ENCODE assay signal across 9 mouse cellular contexts in the genomic region with DNA sequence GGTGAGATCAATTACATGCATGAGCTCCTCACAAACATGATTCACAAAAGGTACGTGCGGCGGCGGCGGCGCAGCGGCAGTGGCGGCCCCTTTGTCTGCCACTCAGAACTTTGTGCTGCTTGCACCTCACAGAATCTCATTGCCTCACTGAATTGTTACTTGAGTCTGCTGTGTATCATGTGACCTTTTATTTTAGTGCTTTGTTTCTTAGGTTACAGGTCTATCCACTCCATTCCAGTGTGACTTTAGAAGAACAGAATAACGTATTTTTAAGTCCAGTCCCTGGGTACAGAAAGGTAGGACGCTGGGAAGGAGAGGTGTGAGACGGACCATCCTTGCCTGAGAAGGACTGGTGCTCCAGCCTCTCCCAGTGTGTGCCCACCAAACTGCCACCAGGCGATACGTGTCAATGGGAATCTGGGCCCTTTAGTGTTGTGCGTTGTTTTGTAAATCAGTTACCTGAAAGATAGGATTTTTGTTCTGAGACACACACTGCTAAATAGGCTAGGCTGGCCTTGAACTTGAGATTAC. TPM values are rescaled to one million over a fixed set of nuclear protein-coding genes. Genes with fewer than 3 reads are reported as not detected.
DNase-seq lines count a peak whose midpoint lies in the region; ATAC-seq and TF ChIP-seq lines count a peak whose summit lies in the region.
"Had no signal": no experiment of that assay in that cellular context is flagged by ENCODE, and none has a peak within 500 bp of the region (broad histone marks: within the 10 kb centered on the region; RNA-seq: fewer than 3 reads in every experiment).

No protein-coding gene starts in this region.

- no peaks in the 10 kb centered on the region for H3K27me3 ChIP-seq in liver, embryonic 12.5 days (replicated peaks)
- H3K27me3 ChIP-seq in liver, embryonic 11.5 days (replicated peaks; ENCODE audit: control insufficient read depth, insufficient read depth, low read length): no peaks in the 10 kb centered on the region
- no peaks in the 10 kb centered on the region for H3K27me3 ChIP-seq in embryonic facial prominence, embryonic 15.5 days
- H3K27me3 ChIP-seq in hindbrain, postnatal 0 days (ENCODE audit: insufficient read depth, low read length): no peaks in the 10 kb centered on the region

- no peak overlapping the region for H3K4me3 ChIP-seq in liver, embryonic 12.5 days
- no peak overlapping the region for H3K4me3 ChIP-seq in liver, embryonic 11.5 days (ENCODE audit: low read depth, low read length)
- H3K4me3 ChIP-seq in embryonic facial prominence, embryonic 15.5 days (replicated peaks): peak overlapping the region; percentile 15; the same call in 1 of the 2 replicates
- H3K4me3 ChIP-seq in hindbrain, postnatal 0 days (ENCODE audit: low read length): no peak overlapping the region

- H3K9me3 ChIP-seq in liver, embryonic 12.5 days (replicated peaks): no peaks in the 10 kb centered on the region
- no peaks in the 10 kb centered on the region for H3K9me3 ChIP-seq in liver, embryonic 11.5 days (ENCODE audit: control insufficient read depth, low read length)
- no peaks in the 10 kb centered on the region for H3K9me3 ChIP-seq in embryonic facial prominence, embryonic 15.5 days (replicated peaks)
- H3K9me3 ChIP-seq in hindbrain, postnatal 0 days (ENCODE audit: low read length): no peaks in the 10 kb centered on the region

- DNase-seq in liver, embryonic 11.5 days (ENCODE audit: low spot score): no peak
- DNase-seq in hindbrain, postnatal 0 days (ENCODE audit: low spot score): no peak
- peak; percentile 47 for DNase-seq in neural tube, embryonic 10.5 days (ENCODE audit: extremely low spot score, low spot score)
- DNase-seq in cerebellum, postnatal 4 days (ENCODE audit: low spot score in 2 of 2): no peak
- no peak for DNase-seq in right cerebral cortex, postnatal 10 days (ENCODE audit: low spot score in 2 of 2)

- H3K9ac ChIP-seq in liver, embryonic 12.5 days: no peak overlapping the region
- H3K9ac ChIP-seq in liver, embryonic 11.5 days (ENCODE audit: low read depth, low read length): no peak overlapping the region
- H3K9ac ChIP-seq in embryonic facial prominence, embryonic 15.5 days: no peak overlapping the region
- no peak overlapping the region for H3K9ac ChIP-seq in hindbrain, postnatal 0 days (replicated peaks; ENCODE audit: low read length)

- no peaks in the 10 kb centered on the region for H3K36me3 ChIP-seq in liver, embryonic 12.5 days
- no peaks in the 10 kb centered on the region for H3K36me3 ChIP-seq in liver, embryonic 11.5 days (ENCODE audit: control insufficient read depth, insufficient read depth, low read length)
- no peaks in the 10 kb centered on the region for H3K36me3 ChIP-seq in embryonic facial prominence, embryonic 15.5 days
- no peaks in the 10 kb centered on the region for H3K36me3 ChIP-seq in hindbrain, postnatal 0 days (ENCODE audit: insufficient read depth, low read length)

- WGBS in liver, embryonic 12.5 days (ENCODE audit: insufficient replicate concordance): 52% methylated on average over 14 of the region's 14 CpGs
- WGBS in liver, embryonic 11.5 days: 46% methylated on average over 14 of the region's 14 CpGs
- 27% methylated on average over 14 of the region's 14 CpGs for WGBS in embryonic facial prominence, embryonic 15.5 days
- WGBS in hindbrain, postnatal 0 days: 9% methylated on average over 14 of the region's 14 CpGs

- no peak overlapping the region for H3K27ac ChIP-seq in liver, embryonic 12.5 days
- no peak overlapping the region for H3K27ac ChIP-seq in liver, embryonic 11.5 days (ENCODE audit: low read depth, low read length)
- H3K27ac ChIP-seq in embryonic facial prominence, embryonic 15.5 days (replicated peaks): no peak overlapping the region; the same call in 1 of the 2 replicates
- no peak overlapping the region for H3K27ac ChIP-seq in hindbrain, postnatal 0 days

- no peaks in the 10 kb centered on the region for H3K4me1 ChIP-seq in liver, embryonic 12.5 days
- no peaks in the 10 kb centered on the region for H3K4me1 ChIP-seq in liver, embryonic 11.5 days (replicated peaks; ENCODE audit: control insufficient read depth, insufficient read depth, low read length)
- 0 out of 2 replicates have a peak, but pooled peaks cover 3% of the 10 kb centered on the region for H3K4me1 ChIP-seq in embryonic facial prominence, embryonic 15.5 days
- H3K4me1 ChIP-seq in hindbrain, postnatal 0 days (ENCODE audit: insufficient read depth, low read length): no peaks in the 10 kb centered on the region

- no peak for TF ChIP-seq CTCF in hindbrain, postnatal 0 days (IDR thresholded peaks at IDR 0.05; ENCODE audit: low read depth)

- no peak for ATAC-seq in liver, embryonic 12.5 days
- no peak; the same call in 1 of the 2 replicates for ATAC-seq in liver, embryonic 11.5 days (replicated peaks; ENCODE audit: low FRiP score)
- no peak for ATAC-seq in embryonic facial prominence, embryonic 15.5 days (ENCODE audit: insufficient number of reproducible peaks, low FRiP score, low TSS enrichment, low read depth)
- no peak for ATAC-seq in hindbrain, postnatal 0 days
- no peak for ATAC-seq in cerebellum, adult (ENCODE audit: insufficient number of reproducible peaks, low FRiP score, low TSS enrichment)

- H3K4me2 ChIP-seq in liver, embryonic 12.5 days: 0 out of 2 replicates have a peak overlapping the region, but pooled peaks have one; percentile 20
- no peak overlapping the region for H3K4me2 ChIP-seq in liver, embryonic 11.5 days
- H3K4me2 ChIP-seq in embryonic facial prominence, embryonic 15.5 days (replicated peaks): peak overlapping the region; percentile 25
- peak overlapping the region; percentile 40 for H3K4me2 ChIP-seq in hindbrain, postnatal 0 days (ENCODE audit: low read depth, low read length)

RNA-seq across cellular contexts. Expression of gene Rd3l, which starts 32.2 kb away (rescaled TPM):
- polyA plus RNA-seq in liver, embryonic 12.5 days (2016; fragmentation: Nextera tagmentation; extraction: Ambion mirVana): not detected in 2 replicates
- polyA plus RNA-seq in liver, embryonic 11.5 days (2014; fragmentation: Nextera tagmentation; extraction: Ambion mirVana): not detected in 2 replicates
- not detected in 2 replicates for polyA plus RNA-seq in embryonic facial prominence, embryonic 15.5 days (2015; fragmentation: Nextera tagmentation; extraction: Ambion mirVana)
- total RNA-seq in hindbrain, postnatal 0 days (2014; rRNA removed): 0.73 TPM in 1 of 2 replicates, not detected in the other
- polyA plus RNA-seq in hindbrain, postnatal 0 days (2015; fragmentation: Nextera tagmentation; extraction: Ambion mirVana): 0.61 TPM in 1 of 2 replicates, not detected in the other
- polyA plus RNA-seq: lung, embryonic 16.5 days had no signal

RNA-seq across cellular contexts. Expression of gene Tdrd9, which starts 42.0 kb away (rescaled TPM):
- 0.04 and 0.10 TPM in 2 replicates for polyA plus RNA-seq in liver, embryonic 12.5 days (2016; fragmentation: Nextera tagmentation; extraction: Ambion mirVana)
- 0.06 and 0.40 TPM in 2 replicates for polyA plus RNA-seq in liver, embryonic 11.5 days (2014; fragmentation: Nextera tagmentation; extraction: Ambion mirVana)
- 0.41 and 0.46 TPM in 2 replicates for polyA plus RNA-seq in embryonic facial prominence, embryonic 15.5 days (2015; fragmentation: Nextera tagmentation; extraction: Ambion mirVana)
- 0.07 and 0.68 TPM in 2 replicates for total RNA-seq in hindbrain, postnatal 0 days (2014; rRNA removed)
- polyA plus RNA-seq in hindbrain, postnatal 0 days (2015; fragmentation: Nextera tagmentation; extraction: Ambion mirVana): 0.20 and 0.46 TPM in 2 replicates

RNA-seq across cellular contexts. Expression of gene Atp5mpl, which starts 46.6 kb away (rescaled TPM):
- 593 and 604 TPM in 2 replicates for polyA plus RNA-seq in liver, embryonic 12.5 days (2016; fragmentation: Nextera tagmentation; extraction: Ambion mirVana)
- polyA plus RNA-seq in liver, embryonic 11.5 days (2014; fragmentation: Nextera tagmentation; extraction: Ambion mirVana): 702 and 735 TPM in 2 replicates
- 574 and 621 TPM in 2 replicates for polyA plus RNA-seq in embryonic facial prominence, embryonic 15.5 days (2015; fragmentation: Nextera tagmentation; extraction: Ambion mirVana)
- total RNA-seq in hindbrain, postnatal 0 days (2014; rRNA removed): 225 and 251 TPM in 2 replicates
- polyA plus RNA-seq in hindbrain, postnatal 0 days (2015; fragmentation: Nextera tagmentation; extraction: Ambion mirVana): 1,023 and 1,032 TPM in 2 replicates
